Mouse (Mus musculus): Measurements from ENCODE around the gene Il1f8.
"Not testable (repeated sequence)": the region's sequence is repeated elsewhere in the genome, so short reads cannot be mapped to it uniquely, and the experiment has no call there.

The Il1f8 gene

DNA sequence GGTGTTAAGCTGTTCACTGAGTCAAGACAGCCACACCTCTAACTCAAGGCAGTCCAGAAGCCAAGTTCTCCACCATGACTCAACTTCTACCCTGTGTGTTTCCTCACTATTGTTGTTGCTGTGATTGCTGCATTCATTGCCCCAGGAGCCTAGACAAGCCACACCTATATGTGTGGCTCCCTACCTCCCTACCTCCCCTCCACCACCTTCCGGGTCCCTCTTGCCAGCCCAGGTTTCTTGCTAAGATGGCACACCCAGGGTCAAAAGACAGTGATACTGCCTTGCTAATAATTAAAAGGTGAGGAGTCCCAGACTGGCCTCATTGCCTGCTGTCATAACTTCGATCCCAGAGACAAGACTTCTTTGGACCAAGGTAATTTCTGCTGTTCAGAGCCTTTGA, at the start of gene Il1f8:
Il1f8 (plus strand) TSS at position 301 of the 400 bp plus-strand sequence.
- DNase-seq, result no peak

DNA sequence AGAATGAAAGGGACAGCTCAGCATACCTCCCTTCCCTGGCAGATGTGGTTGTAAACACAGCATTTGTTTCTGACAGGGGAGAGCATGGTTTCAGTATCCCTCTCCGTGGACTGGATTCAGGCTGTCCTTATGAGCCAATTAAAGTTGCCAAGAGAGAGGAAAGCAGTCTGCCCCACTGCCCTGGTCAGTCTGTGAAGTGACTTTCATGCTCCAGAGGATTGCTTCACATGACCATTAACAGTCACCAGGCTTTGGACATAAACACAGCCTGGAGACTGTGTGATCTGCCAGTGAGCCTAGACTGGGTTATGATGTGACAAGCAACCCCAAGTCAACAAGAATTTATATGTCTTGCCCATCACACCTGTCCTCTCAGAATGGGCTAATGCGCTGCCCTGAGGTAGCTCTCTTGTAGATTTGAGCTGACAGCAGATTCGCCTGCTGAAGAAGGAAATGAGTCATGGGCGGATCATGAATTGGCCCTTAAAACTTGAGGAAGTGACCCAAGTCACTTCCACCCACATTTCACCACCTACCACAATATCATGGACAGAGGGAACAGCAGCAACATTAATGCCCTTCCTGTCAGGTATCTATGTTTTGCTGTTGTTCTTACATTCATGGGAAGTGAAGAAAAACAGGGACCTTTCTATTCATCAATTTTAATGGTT, 49.2 kb upstream of the Il1f8 start:
- no peak for DNase-seq

DNA sequence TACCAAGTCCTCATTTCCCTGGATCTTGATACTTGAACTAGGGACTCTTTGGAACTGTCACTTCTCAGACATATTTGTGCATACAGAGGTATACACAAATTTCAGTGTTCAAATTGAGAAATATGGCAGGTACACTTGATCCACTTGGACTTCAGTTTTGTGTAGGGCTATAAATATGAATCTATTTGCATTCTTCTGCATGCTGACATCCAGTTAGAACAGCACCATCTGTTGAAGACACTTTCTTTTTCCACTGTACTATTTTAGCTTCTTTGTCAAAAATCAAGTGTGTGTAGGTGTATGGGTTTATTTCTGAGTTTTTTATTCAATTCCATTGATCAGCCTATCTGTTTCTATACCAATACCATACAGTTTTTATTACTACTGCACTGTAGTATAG, 43.9 kb upstream of the Il1f8 start:
- no peak for DNase-seq

DNA sequence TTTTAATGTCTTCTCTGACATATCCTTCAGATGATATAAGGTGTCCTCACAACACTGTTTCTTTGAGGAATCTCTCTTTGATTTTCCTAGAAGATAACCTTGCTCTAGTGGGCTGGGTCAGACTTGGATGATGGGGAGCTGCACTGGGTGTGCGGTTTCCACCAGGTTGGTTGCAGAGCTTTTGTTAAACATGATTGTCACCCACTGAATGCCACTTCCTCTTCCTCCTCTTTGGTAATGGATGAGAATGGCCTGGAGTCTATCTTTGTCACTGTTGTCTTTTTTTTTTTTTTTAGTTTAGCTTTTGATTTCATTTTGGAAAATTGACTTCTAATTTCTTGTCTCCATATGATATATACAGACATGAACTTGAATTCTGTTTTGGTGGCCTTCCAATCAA, 18.6 kb upstream of the Il1f8 start:
- no peak for DNase-seq

DNA sequence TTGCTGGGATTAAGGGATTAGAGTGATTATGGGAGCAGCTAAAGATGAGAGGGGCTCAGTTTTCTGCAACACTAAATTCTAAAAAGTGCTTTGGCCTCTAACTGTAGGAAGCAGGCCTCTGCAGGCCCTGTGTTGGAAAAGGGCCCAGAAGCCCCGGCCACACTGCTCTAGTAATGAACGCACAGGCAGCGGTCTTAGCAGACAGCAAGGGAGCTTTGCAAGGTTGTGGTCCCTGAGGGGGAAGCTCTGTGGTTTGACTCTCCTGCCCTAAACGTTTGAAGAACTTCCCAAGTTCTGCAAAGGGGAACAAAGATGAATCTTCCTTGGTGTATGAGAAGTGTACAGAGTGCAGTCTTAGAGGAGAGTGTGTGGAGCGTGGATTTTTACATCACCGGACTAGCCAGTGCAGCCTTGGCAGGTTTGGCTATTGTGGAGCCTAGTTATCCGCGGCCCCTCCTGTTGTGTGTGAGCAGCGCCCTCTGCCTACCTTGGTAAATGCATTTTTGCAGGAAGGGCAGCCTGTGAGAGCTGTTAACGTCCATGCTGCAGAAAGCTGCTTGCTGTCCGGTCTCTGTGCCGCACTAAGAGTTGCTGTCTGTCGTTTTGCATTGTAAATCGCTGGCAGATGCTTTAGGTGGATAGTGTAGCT, 28.8 kb downstream of the Il1f8 start:
- not testable (repeated sequence) for DNase-seq

DNA sequence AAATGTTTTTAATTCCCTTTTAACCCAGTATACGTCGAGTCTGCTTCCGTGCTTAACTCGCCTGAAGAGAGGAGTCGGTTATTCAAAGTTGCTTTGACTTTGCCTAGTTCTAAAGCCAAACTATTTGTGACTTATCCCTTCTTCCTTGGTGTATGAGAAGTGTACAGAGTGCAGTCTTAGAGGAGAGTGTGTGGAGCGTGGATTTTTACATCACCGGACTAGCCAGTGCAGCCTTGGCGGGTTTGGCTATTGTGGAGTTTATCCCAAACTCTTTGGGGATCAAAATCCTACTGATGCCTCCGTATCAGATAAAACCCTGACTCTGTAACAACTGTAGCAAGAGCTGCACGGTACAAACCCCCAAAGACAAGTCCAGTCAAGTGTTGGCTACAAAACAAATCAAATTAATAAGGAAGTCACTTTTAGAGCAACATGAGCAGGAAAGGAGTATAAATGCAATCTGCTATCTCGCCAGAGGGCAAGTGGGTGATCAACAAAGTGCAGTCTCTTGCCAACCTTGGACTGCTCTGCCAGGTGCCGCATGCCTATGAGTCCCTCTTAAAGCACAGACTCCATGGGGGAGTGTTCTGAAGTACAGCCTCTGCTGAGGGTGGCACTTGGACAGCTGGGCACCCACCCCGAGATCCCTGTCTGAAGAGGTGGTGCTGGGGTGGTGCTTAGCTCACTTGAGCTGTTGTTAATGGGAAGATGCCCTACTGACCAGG, 29.6 kb downstream of the Il1f8 start:
- not testable (repeated sequence) for DNase-seq

DNA sequence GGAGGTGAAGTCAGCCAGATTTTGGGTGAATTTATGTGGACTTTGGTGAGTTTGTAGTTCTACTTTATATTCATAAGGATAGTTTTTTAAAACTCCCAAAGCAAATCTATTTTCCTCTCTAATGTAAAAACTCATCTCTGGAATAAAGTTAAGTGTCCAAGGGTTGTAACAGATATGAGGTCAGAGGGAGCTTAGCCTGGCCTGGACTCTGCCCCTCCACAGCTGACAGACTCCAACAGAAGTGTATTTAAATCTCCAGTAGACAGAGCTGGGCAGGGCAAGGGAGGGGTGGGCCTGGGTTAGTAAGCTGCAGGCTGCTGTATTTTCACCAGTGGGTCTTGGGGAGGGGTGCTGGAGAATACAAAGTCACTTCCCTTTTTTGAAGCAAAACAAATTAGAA, 31.1 kb downstream of the Il1f8 start:
- not testable (repeated sequence) for DNase-seq

DNA sequence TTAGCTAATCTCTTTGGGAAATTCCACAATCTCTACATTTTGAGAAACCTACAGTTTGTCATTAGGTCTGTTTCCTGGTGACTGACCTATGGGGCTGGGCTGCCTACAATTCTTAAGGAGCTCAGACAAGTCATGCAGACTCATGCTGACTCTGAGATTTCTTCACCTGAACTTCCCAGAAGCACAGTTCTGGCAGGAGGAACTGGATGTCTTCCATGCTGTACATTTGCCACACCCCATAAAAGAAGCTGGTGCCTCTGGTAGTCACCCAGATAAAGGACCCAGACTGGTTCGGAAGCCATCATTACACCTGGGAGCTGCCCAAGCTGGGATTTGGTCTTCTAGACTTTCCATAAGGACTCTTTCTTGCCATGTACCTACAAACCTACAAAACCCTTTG, 33.2 kb downstream of the Il1f8 start, which contains the start of gene Il1f9:
Il1f9 (plus strand) TSS at position 301 of the 400 bp plus-strand sequence.
- DNase-seq, result no peak

DNA sequence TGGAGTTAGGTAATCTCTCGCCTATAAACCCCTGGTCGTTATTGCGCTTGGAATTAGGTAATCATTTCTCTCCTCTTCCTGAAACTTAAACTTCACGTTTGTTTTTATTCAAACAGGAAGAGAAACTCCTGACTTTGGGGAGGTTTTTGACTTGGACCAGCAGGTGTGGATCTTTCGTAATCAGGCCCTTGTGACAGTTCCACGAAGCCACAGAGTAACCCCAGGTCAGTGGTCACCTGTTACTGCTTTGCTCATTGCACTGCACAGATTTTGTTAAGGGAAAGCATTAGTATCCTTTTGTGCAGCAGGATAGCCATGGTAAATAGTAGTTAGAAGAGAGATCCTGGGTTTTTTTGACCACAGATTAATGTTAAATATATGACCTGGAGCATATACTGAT, 34.6 kb downstream of the Il1f8 start:
- no peak for DNase-seq

DNA sequence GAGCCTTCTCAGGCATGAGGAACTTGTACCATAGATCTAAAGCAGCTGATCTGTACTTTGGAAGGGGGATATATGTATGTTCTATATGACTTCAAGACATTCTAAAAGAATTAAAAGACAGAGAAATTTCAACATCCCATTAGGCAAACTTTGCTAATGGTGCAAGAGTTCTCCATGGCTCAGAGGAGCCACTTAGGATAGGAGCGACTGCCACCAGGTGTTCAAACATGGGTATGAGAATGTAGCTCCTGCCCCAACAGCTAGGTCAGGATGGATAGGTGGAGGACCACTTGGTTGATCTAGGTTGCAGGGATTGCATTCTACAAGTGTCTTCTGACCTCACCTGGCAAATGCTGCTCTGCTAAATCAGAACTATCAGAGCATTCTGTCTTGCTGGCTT, 35.2 kb downstream of the Il1f8 start:
- no peak for DNase-seq

Data from heart, adult 11 months (tissue).